Mouse (Mus musculus): Measurements from ENCODE around the gene Tenm3. TPM values are rescaled to one million over a fixed set of nuclear protein-coding genes. Genes with fewer than 3 reads are reported as not detected.

Gene Tenm3
- polyA plus RNA-seq, 1 experiment, result 2.3 TPM

GRCm38 (mm10) chr8:48274566-48274965 lies 569.2 kb downstream of the Tenm3 start:
- 97% methylated on average over 11 of the region's 11 CpGs for WGBS
- Histone ChIP-seq H3K4me3 (ENCODE audit: control insufficient read depth, insufficient read depth, low read length) (no peak overlapping the region), H3K36me3 (ENCODE audit: control insufficient read depth, insufficient read depth, low read length) (no peaks in the 10 kb centered on the region)

GRCm38 (mm10) chr8:48268638-48269037 lies 575.1 kb downstream of the Tenm3 start:
- H3K4me1 ChIP-seq (replicated peaks; ENCODE audit: control insufficient read depth, insufficient read depth, low read length), result no peaks in the 10 kb centered on the region
- H3K4me3 ChIP-seq (ENCODE audit: control insufficient read depth, insufficient read depth, low read length), result no peak overlapping the region
- H3K27ac ChIP-seq (ENCODE audit: control insufficient read depth, insufficient read depth, low read length), result no peak overlapping the region
- H3K36me3 ChIP-seq (ENCODE audit: control insufficient read depth, insufficient read depth, low read length), result no peaks in the 10 kb centered on the region
- 92% methylated on average over 10 of the region's 10 CpGs for WGBS
- no peak for DNase-seq
- no peaks in the 10 kb centered on the region for H3K27me3 ChIP-seq (ENCODE audit: control insufficient read depth, insufficient read depth, low read length)
- TF ChIP-seq POLR2A (IDR thresholded peaks at IDR 0.05; ENCODE audit: control insufficient read depth, extremely low read depth, insufficient read depth, low read length, poor library complexity) (no peak), CTCF (IDR thresholded peaks at IDR 0.05; ENCODE audit: borderline replicate concordance, control insufficient read depth, extremely low read depth, insufficient read depth, low read length, poor library complexity) (no peak)

More at GRCm38 (mm10) chr8:48274566-48274965, 569.2 kb downstream of the Tenm3 start:
- Histone ChIP-seq H3K27me3 (ENCODE audit: control insufficient read depth, insufficient read depth, low read length) (no peaks in the 10 kb centered on the region), H3K27ac (ENCODE audit: control insufficient read depth, insufficient read depth, low read length) (no peak overlapping the region), H3K4me1 (replicated peaks; ENCODE audit: control insufficient read depth, insufficient read depth, low read length) (no peaks in the 10 kb centered on the region)
- TF ChIP-seq POLR2A (IDR thresholded peaks at IDR 0.05; ENCODE audit: control insufficient read depth, extremely low read depth, insufficient read depth, low read length, poor library complexity) (no peak), CTCF (IDR thresholded peaks at IDR 0.05; ENCODE audit: borderline replicate concordance, control insufficient read depth, extremely low read depth, insufficient read depth, low read length, poor library complexity) (no peak)
- DNase-seq, result no peak

- DNase-seq, result no peak
- Histone ChIP-seq H3K4me3 (ENCODE audit: control insufficient read depth, insufficient read depth, low read length) (no peak overlapping the region), H3K4me1 (replicated peaks; ENCODE audit: control insufficient read depth, insufficient read depth, low read length) (no peaks in the 10 kb centered on the region), H3K27me3 (ENCODE audit: control insufficient read depth, insufficient read depth, low read length) (no peaks in the 10 kb centered on the region), H3K27ac (ENCODE audit: control insufficient read depth, insufficient read depth, low read length) (no peak overlapping the region), H3K36me3 (ENCODE audit: control insufficient read depth, insufficient read depth, low read length) (no peaks in the 10 kb centered on the region)
- TF ChIP-seq POLR2A (IDR thresholded peaks at IDR 0.05; ENCODE audit: control insufficient read depth, extremely low read depth, insufficient read depth, low read length, poor library complexity) (no peak), CTCF (IDR thresholded peaks at IDR 0.05; ENCODE audit: borderline replicate concordance, control insufficient read depth, extremely low read depth, insufficient read depth, low read length, poor library complexity) (no peak)
- WGBS, result 96% methylated on average over 10 of the region's 10 CpGs
Observed at GRCm38 (mm10) chr8:48260265-48260664, 583.5 kb downstream of the Tenm3 start.

GRCm38 (mm10) chr8:48259832-48260231 lies 583.9 kb downstream of the Tenm3 start:
- no peak for DNase-seq
- Histone ChIP-seq H3K27me3 (ENCODE audit: control insufficient read depth, insufficient read depth, low read length) (no peaks in the 10 kb centered on the region), H3K36me3 (ENCODE audit: control insufficient read depth, insufficient read depth, low read length) (no peaks in the 10 kb centered on the region), H3K27ac (ENCODE audit: control insufficient read depth, insufficient read depth, low read length) (no peak overlapping the region), H3K4me1 (replicated peaks; ENCODE audit: control insufficient read depth, insufficient read depth, low read length) (no peaks in the 10 kb centered on the region), H3K4me3 (ENCODE audit: control insufficient read depth, insufficient read depth, low read length) (no peak overlapping the region)
- TF ChIP-seq POLR2A (IDR thresholded peaks at IDR 0.05; ENCODE audit: control insufficient read depth, extremely low read depth, insufficient read depth, low read length, poor library complexity) (no peak), CTCF (IDR thresholded peaks at IDR 0.05; ENCODE audit: borderline replicate concordance, control insufficient read depth, extremely low read depth, insufficient read depth, low read length, poor library complexity) (no peak)
- WGBS, result 88% methylated on average over 6 of the region's 6 CpGs

- Histone ChIP-seq H3K27ac (ENCODE audit: control insufficient read depth, insufficient read depth, low read length) (no peak overlapping the region), H3K27me3 (ENCODE audit: control insufficient read depth, insufficient read depth, low read length) (no peaks in the 10 kb centered on the region), H3K36me3 (ENCODE audit: control insufficient read depth, insufficient read depth, low read length) (no peaks in the 10 kb centered on the region), H3K4me3 (ENCODE audit: control insufficient read depth, insufficient read depth, low read length) (no peak overlapping the region), H3K4me1 (replicated peaks; ENCODE audit: control insufficient read depth, insufficient read depth, low read length) (no peaks in the 10 kb centered on the region)
- WGBS, result 84% methylated on average over 2 of the region's 2 CpGs
- DNase-seq, result no peak
- no peak for TF ChIP-seq POLR2A (IDR thresholded peaks at IDR 0.05; ENCODE audit: control insufficient read depth, extremely low read depth, insufficient read depth, low read length, poor library complexity)
- no peak for TF ChIP-seq CTCF (IDR thresholded peaks at IDR 0.05; ENCODE audit: borderline replicate concordance, control insufficient read depth, extremely low read depth, insufficient read depth, low read length, poor library complexity)
Observed at GRCm38 (mm10) chr8:48243876-48244275, 599.9 kb downstream of the Tenm3 start.

- Histone ChIP-seq H3K4me3 (ENCODE audit: control insufficient read depth, insufficient read depth, low read length) (no peak overlapping the region), H3K36me3 (ENCODE audit: control insufficient read depth, insufficient read depth, low read length) (no peaks in the 10 kb centered on the region), H3K4me1 (replicated peaks; ENCODE audit: control insufficient read depth, insufficient read depth, low read length) (no peaks in the 10 kb centered on the region), H3K27ac (ENCODE audit: control insufficient read depth, insufficient read depth, low read length) (no peak overlapping the region), H3K27me3 (ENCODE audit: control insufficient read depth, insufficient read depth, low read length) (no peaks in the 10 kb centered on the region)
- DNase-seq, result no peak
- 79% methylated on average over 6 of the region's 6 CpGs for WGBS
- TF ChIP-seq CTCF (IDR thresholded peaks at IDR 0.05; ENCODE audit: borderline replicate concordance, control insufficient read depth, extremely low read depth, insufficient read depth, low read length, poor library complexity) (no peak), POLR2A (IDR thresholded peaks at IDR 0.05; ENCODE audit: control insufficient read depth, extremely low read depth, insufficient read depth, low read length, poor library complexity) (no peak)
Observed at GRCm38 (mm10) chr8:48240917-48241531, 602.7 kb downstream of the Tenm3 start.

GRCm38 (mm10) chr8:48236968-48237367 lies 606.8 kb downstream of the Tenm3 start:
- no peak overlapping the region for H3K27ac ChIP-seq (ENCODE audit: control insufficient read depth, insufficient read depth, low read length)
- H3K4me1 ChIP-seq (replicated peaks; ENCODE audit: control insufficient read depth, insufficient read depth, low read length), result no peaks in the 10 kb centered on the region
- H3K36me3 ChIP-seq (ENCODE audit: control insufficient read depth, insufficient read depth, low read length), result no peaks in the 10 kb centered on the region
- no peaks in the 10 kb centered on the region for H3K27me3 ChIP-seq (ENCODE audit: control insufficient read depth, insufficient read depth, low read length)
- DNase-seq, result no peak
- 99% methylated on average over 5 of the region's 5 CpGs for WGBS
- TF ChIP-seq CTCF (IDR thresholded peaks at IDR 0.05; ENCODE audit: borderline replicate concordance, control insufficient read depth, extremely low read depth, insufficient read depth, low read length, poor library complexity) (no peak), POLR2A (IDR thresholded peaks at IDR 0.05; ENCODE audit: control insufficient read depth, extremely low read depth, insufficient read depth, low read length, poor library complexity) (no peak)
- no peak overlapping the region for H3K4me3 ChIP-seq (ENCODE audit: control insufficient read depth, insufficient read depth, low read length)

Data from thymus, adult 2 months (tissue).